Mouse (Mus musculus): ENCODE data around the gene Slit3.

Slit3 gene

GRCm38 (mm10) chr11:35120894-35121610 lies at the start of gene Slit3:
Gene Slit3 (plus strand): TSS chr11:35121224.
- DNase-seq (ENCODE audit: low read depth, low spot score): peak; percentile 78

- no peak for DNase-seq (ENCODE audit: low read depth, low spot score)
These were observed 49.6 kb upstream of the Slit3 start for GRCm38 (mm10) chr11:35071451-35071850.

GRCm38 (mm10) chr11:35075411-35075810 lies 45.6 kb upstream of the Slit3 start:
- DNase-seq (ENCODE audit: low read depth, low spot score): no peak

GRCm38 (mm10) chr11:35080451-35081125 lies 40.4 kb upstream of the Slit3 start:
- DNase-seq (ENCODE audit: low read depth, low spot score): no peak

- no peak for DNase-seq (ENCODE audit: low read depth, low spot score)
These were observed 38.7 kb upstream of the Slit3 start for GRCm38 (mm10) chr11:35082297-35082696.

- no peak for DNase-seq (ENCODE audit: low read depth, low spot score)
These were observed 38.0 kb upstream of the Slit3 start for GRCm38 (mm10) chr11:35083049-35083448.

GRCm38 (mm10) chr11:35085351-35085750 lies 35.7 kb upstream of the Slit3 start:
- no peak for DNase-seq (ENCODE audit: low read depth, low spot score)

GRCm38 (mm10) chr11:35086029-35086428 lies 35.0 kb upstream of the Slit3 start:
- DNase-seq (ENCODE audit: low read depth, low spot score): no peak

GRCm38 (mm10) chr11:35087454-35087853 lies 33.6 kb upstream of the Slit3 start:
- DNase-seq (ENCODE audit: low read depth, low spot score): no peak

- DNase-seq (ENCODE audit: low read depth, low spot score): no peak
These were observed 32.9 kb upstream of the Slit3 start for GRCm38 (mm10) chr11:35088136-35088535.

- DNase-seq (ENCODE audit: low read depth, low spot score): peak; percentile 7
These were observed 30.2 kb upstream of the Slit3 start for GRCm38 (mm10) chr11:35090629-35091335.

- no peak for DNase-seq (ENCODE audit: low read depth, low spot score)
These were observed 24.5 kb upstream of the Slit3 start for GRCm38 (mm10) chr11:35096538-35096937.

GRCm38 (mm10) chr11:35109781-35110180 lies 11.2 kb upstream of the Slit3 start:
- DNase-seq (ENCODE audit: low read depth, low spot score): no peak

- DNase-seq (ENCODE audit: low read depth, low spot score): no peak
These were observed 10.2 kb upstream of the Slit3 start for GRCm38 (mm10) chr11:35110784-35111183.

- DNase-seq (ENCODE audit: low read depth, low spot score): no peak
These were observed 7.7 kb upstream of the Slit3 start for GRCm38 (mm10) chr11:35113290-35113689.

GRCm38 (mm10) chr11:35116436-35116835 lies 4.6 kb upstream of the Slit3 start:
- DNase-seq (ENCODE audit: low read depth, low spot score): no peak

GRCm38 (mm10) chr11:35117871-35118270 lies 3.2 kb upstream of the Slit3 start:
- no peak for DNase-seq (ENCODE audit: low read depth, low spot score)

GRCm38 (mm10) chr11:35118731-35119130 lies 2.3 kb upstream of the Slit3 start:
- no peak for DNase-seq (ENCODE audit: low read depth, low spot score)

GRCm38 (mm10) chr11:35119360-35119759 lies 1.7 kb upstream of the Slit3 start:
- DNase-seq (ENCODE audit: low read depth, low spot score): peak; percentile 47

GRCm38 (mm10) chr11:35120076-35120475 lies 948 bp upstream of the Slit3 start:
- no peak for DNase-seq (ENCODE audit: low read depth, low spot score)

GRCm38 (mm10) chr11:35121611-35121959 lies 561 bp downstream of the Slit3 start:
- no peak for DNase-seq (ENCODE audit: low read depth, low spot score)

- DNase-seq (ENCODE audit: low read depth, low spot score): no peak
These were observed 1.2 kb downstream of the Slit3 start for GRCm38 (mm10) chr11:35122091-35122811.
